Mouse (Mus musculus) CD4-positive, CD25-positive, alpha-beta regulatory T cell, adult 9 weeks (primary cell): ENCODE measurements around the gene Cop1. TPM values are rescaled to one million over a fixed set of nuclear protein-coding genes. Genes with fewer than 3 reads are reported as not detected.

Experiments used
- polyA plus RNA-seq: library from polyadenylated mRNA; unstranded; fragments of 100-300 nt; shearing (Covaris generic); gene quantifications from one replicate; pipeline ENCODE4 v1.2.1, GENCODE M21; 2017

Cop1 gene
- 7.5 TPM for polyA plus RNA-seq

DNA sequence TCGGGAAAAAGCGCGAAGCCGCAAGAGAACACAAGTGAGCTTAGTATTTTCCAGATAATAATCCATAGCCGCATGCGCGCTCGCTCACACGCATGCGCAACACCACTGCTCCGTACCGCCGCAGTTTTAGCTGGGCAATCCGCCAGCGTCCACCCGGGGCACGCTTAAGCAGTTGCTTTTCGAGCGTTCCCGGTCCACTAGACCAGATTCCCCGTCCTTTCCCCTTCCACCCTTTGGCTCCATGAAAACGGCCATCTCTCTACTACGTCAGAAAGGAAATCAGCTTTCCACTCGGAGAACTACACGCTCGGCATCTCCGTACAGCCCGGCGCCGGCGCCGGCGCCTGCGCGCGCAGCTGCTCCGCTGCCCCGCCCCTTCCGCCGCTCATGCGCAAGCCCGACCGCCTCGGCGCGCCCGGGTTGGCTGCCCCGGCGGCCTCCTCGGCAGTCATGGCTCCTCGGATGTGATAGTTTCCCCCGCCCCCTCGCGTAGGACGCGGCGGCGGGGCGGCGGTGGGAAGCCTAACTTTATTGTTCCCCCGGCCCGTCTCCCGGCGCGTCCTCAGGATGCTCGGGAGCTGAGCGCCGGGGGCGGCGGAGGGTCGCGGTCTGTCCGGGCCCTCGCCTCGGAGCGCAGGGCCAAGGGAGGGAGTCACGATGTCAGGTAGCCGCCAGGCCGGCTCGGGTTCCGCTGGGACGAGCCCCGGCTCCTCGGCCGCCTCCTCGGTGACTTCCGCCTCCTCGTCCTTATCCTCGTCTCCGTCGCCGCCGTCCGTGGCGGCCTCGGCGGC, at the start of gene Cop1:
TSS of gene Cop1 (plus strand) at position 540 of the 791 bp plus-strand sequence.

